Comparison of ENCODE assay signal across 8 mouse cellular contexts in genomic region chr7:73771384-73772274, GRCm38 (mm10). TPM values are rescaled to one million over a fixed set of nuclear protein-coding genes. Genes with fewer than 3 reads are reported as not detected.
DNase-seq lines count a peak whose midpoint lies in the region; ATAC-seq and TF ChIP-seq lines count a peak whose summit lies in the region.

No protein-coding gene starts in this region.

- H3K9ac ChIP-seq in kidney, embryonic 14.5 days (ENCODE audit: low read depth, low read length): no peak overlapping the region
- no peak overlapping the region for H3K9ac ChIP-seq in neural tube, embryonic 13.5 days

- CTCF ChIA-PET in Patski (lab: Charles Lee): no interaction called here

- 41% methylated on average over 19 of the region's 19 CpGs for WGBS in kidney, embryonic 14.5 days
- 42% methylated on average over 19 of the region's 19 CpGs for WGBS in neural tube, embryonic 13.5 days

- POLR2A ChIA-PET in Patski (lab: Charles Lee): interaction anchor here (0.6 to 0.9 kb wide), 3 partner anchors 11 to 559 kb away, joined by 3 to 5 read pairs (median 4); no protein-coding TSS in a partner anchor

- no peaks in the 10 kb centered on the region for H3K27me3 ChIP-seq in kidney, embryonic 14.5 days (ENCODE audit: control insufficient read depth, insufficient read depth, low read length)
- H3K27me3 ChIP-seq in Patski: no peaks in the 10 kb centered on the region
- H3K27me3 ChIP-seq in neural tube, embryonic 13.5 days: no peaks in the 10 kb centered on the region

- peak overlapping the region; percentile 24; the same call in 1 of the 2 replicates for H3K27ac ChIP-seq in kidney, embryonic 14.5 days (ENCODE audit: low read depth, low read length)
- H3K27ac ChIP-seq in neural tube, embryonic 13.5 days (replicated peaks): no peak overlapping the region

- ATAC-seq in kidney, embryonic 14.5 days (ENCODE audit: low FRiP score, low TSS enrichment): 0 out of 2 replicates have a peak, but pooled peaks have one; percentile 20
- no peak for ATAC-seq in Patski
- peak; percentile 75 for ATAC-seq in granulocyte monocyte progenitor cell, adult 5-6 weeks (replicated peaks; ENCODE audit: poor library complexity, severe bottlenecking)
- ATAC-seq in neural tube, embryonic 13.5 days (ENCODE audit: low read depth): no peak

- no peak overlapping the region; the same call in 1 of the 2 replicates for H3K4me2 ChIP-seq in kidney, embryonic 14.5 days (replicated peaks; ENCODE audit: low read depth, low read length)
- peak overlapping the region; percentile 15; the same call in 1 of the 2 replicates for H3K4me2 ChIP-seq in neural tube, embryonic 13.5 days

- no peak for TF ChIP-seq CTCF in Patski (IDR thresholded peaks at IDR 0.05)

- H3K4me1 ChIP-seq in kidney, embryonic 14.5 days (ENCODE audit: control insufficient read depth, insufficient read depth, low read length): 0 out of 2 replicates have a peak, but pooled peaks cover 7% of the 10 kb centered on the region
- H3K4me1 ChIP-seq in neural tube, embryonic 13.5 days (replicated peaks): peaks cover 7% of the 10 kb centered on the region

- peaks cover 3% of the 10 kb centered on the region; the same call in 1 of the 2 replicates for H3K36me3 ChIP-seq in kidney, embryonic 14.5 days (ENCODE audit: control insufficient read depth, insufficient read depth, low read length)
- H3K36me3 ChIP-seq in neural tube, embryonic 13.5 days: 0 out of 2 replicates have a peak, but pooled peaks cover 3% of the 10 kb centered on the region

- in situ Hi-C loops in Patski (cut with MboI; ENCODE audit: low pct_unique_long_range_greater_than_20kb): no loop called here

- DNase-seq in kidney, adult 11 months: no peak
- peak; percentile 12 for DNase-seq in Patski (ENCODE audit: low read depth, low spot score)
- peak; percentile 51 for DNase-seq in kidney, postnatal 14 days
- no peak for DNase-seq in urinary bladder, postnatal 4 days (ENCODE audit: low spot score in 2 of 2)
- DNase-seq in spleen, postnatal 4 days (ENCODE audit: low spot score in 2 of 2): no peak

- H3K9me3 ChIP-seq in kidney, embryonic 14.5 days (ENCODE audit: control insufficient read depth, low read length): no peaks in the 10 kb centered on the region
- no peaks in the 10 kb centered on the region for H3K9me3 ChIP-seq in neural tube, embryonic 13.5 days

- no peak overlapping the region for H3K4me3 ChIP-seq in kidney, embryonic 14.5 days (ENCODE audit: low read length)
- H3K4me3 ChIP-seq in neural tube, embryonic 13.5 days: no peak overlapping the region

RNA-seq across cellular contexts. Expression of gene Fam174b, which starts 31.5 kb away (rescaled TPM):
- 17.9 and 33.9 TPM in 2 replicates for polyA plus RNA-seq in kidney, embryonic 14.5 days (2014; fragmentation: Nextera tagmentation; extraction: Ambion mirVana)
- 1.9 TPM for polyA plus RNA-seq in Patski (2021)
- 3.0 and 5.8 TPM in 2 replicates for total RNA-seq in granulocyte monocyte progenitor cell, adult 5-6 weeks (2014; fragmentation: Nextera tagmentation)
- 3.9 and 6.6 TPM in 2 replicates for total RNA-seq in granulocyte monocyte progenitor cell, adult 5-6 weeks (2017)
- 26.3 and 34.3 TPM in 2 replicates for polyA plus RNA-seq in neural tube, embryonic 13.5 days (2015; fragmentation: Nextera tagmentation; extraction: Ambion mirVana)

Comparison
In these comparisons a context has a peak if more than half of its experiments do, and no peak if none do; other contexts are left out.
1. DNase-seq: peak in Patski (single experiment) and kidney, postnatal 14 days (single experiment); none in kidney, adult 11 months (single experiment), urinary bladder, postnatal 4 days (0 of 2) and spleen, postnatal 4 days (0 of 2).
2. ATAC-seq: peak in kidney, embryonic 14.5 days (single experiment) and granulocyte monocyte progenitor cell, adult 5-6 weeks (single experiment); none in Patski (single experiment) and neural tube, embryonic 13.5 days (single experiment).